Mouse (Mus musculus): Measurements from ENCODE around the gene Npy. TPM values are rescaled to one million over a fixed set of nuclear protein-coding genes. Genes with fewer than 3 reads are reported as not detected.

Gene Npy
- polyA plus RNA-seq, 1 experiment = 35.8 TPM

GRCm38 (mm10) chr6:49875160-49875559, 52.6 kb downstream of the Npy start:
- 77% methylated on average over 2 of the region's 2 CpGs for WGBS
- DNase-seq (ENCODE audit: low read depth, low spot score) = no peak

- 79% methylated on average over 6 of the region's 6 CpGs for WGBS
- DNase-seq (ENCODE audit: low read depth, low spot score) = no peak
Observed at GRCm38 (mm10) chr6:49875791-49876190, 53.3 kb downstream of the Npy start.
